Mouse (Mus musculus): ENCODE measurements around the gene Il23r. TPM values are rescaled to one million over a fixed set of nuclear protein-coding genes. Genes with fewer than 3 reads are reported as not detected.
A peak's percentile ranks its signal among the peaks of the same experiment; 100 is the strongest.

The Il23r gene
- polyA plus RNA-seq (2015; fragmentation: Nextera tagmentation; extraction: Ambion mirVana): 0.05 and 0.08 TPM in 2 replicates

DNA sequence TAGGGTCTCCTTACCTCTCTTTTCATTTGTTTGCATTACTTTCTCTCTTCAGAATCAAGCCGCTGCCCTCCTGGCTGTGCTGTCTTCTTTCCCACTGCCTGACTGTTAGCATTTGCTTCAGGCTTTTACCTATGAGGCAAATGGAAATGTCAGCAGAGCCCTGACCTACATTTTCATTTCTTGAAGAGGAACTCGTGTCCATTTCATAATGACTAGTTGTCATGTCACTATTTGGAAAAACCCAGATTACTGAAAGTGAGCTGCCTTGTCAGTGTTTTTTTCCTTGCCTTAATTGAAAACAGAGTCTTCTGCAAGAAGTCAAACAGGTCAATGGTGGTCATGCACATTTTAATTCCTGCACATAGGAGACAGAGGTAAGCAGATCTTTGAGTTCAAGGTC, at the start of gene Il23r:
TSS of gene Il23r (minus strand) at position 101 of the 400 bp plus-strand sequence.
- no peak within 1 kb of the TSS for H3K4me2 ChIP-seq (replicated peaks; ENCODE audit: low read depth)
- H3K9ac ChIP-seq (ENCODE audit: low read depth, low read length): no peak within 1 kb of the TSS
- TF ChIP-seq CTCF (IDR thresholded peaks at IDR 0.05; ENCODE audit: low read depth): no peak
- H3K36me3 ChIP-seq (ENCODE audit: control insufficient read depth, insufficient read depth): no peaks in the 10 kb centered on the region
- H3K4me1 ChIP-seq (replicated peaks; ENCODE audit: control insufficient read depth, insufficient read depth, low read length): no peaks in the 10 kb centered on the region
- no peak within 1 kb of the TSS for H3K27ac ChIP-seq (ENCODE audit: low read depth, low read length)
- H3K9me3 ChIP-seq (ENCODE audit: control insufficient read depth): no peaks in the 10 kb centered on the region
- ATAC-seq: no peak
- WGBS: 66% methylated on average over 2 of the region's 2 CpGs
- H3K4me3 ChIP-seq (ENCODE audit: low read depth, low read length): no peak within 1 kb of the TSS
- H3K27me3 ChIP-seq (replicated peaks; ENCODE audit: control insufficient read depth, insufficient read depth, low read length): no peaks in the 10 kb centered on the region

DNA sequence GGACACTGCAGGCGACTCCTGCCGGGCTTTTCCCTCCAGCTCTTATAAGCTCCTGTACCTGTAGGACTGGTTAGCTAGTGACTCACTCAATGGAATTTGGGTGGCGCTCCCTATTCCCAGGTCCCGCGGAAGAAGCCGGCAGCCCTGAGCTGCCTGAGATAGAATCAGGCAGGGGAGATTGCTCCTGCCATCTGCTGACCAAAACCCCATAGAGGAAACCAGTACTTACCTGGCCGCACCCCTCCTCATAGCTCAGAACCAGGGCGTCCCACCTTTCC, 44.1 kb upstream of the Il23r start, which contains the start of gene Tacstd2:
TSS of gene Tacstd2 (minus strand) at position 20 of the 278 bp plus-strand sequence.
- H3K9ac ChIP-seq (ENCODE audit: low read depth, low read length): no peak within 1 kb of the TSS
- peak within 1 kb of the TSS; percentile 59 for H3K4me2 ChIP-seq (replicated peaks; ENCODE audit: low read depth)
- 8% methylated on average over 8 of the region's 8 CpGs for WGBS
- no peaks in the 10 kb centered on the region for H3K9me3 ChIP-seq (ENCODE audit: control insufficient read depth)
- H3K4me3 ChIP-seq (ENCODE audit: low read depth, low read length): peak within 1 kb of the TSS; percentile 26
- ATAC-seq: no peak
- H3K4me1 ChIP-seq (replicated peaks; ENCODE audit: control insufficient read depth, insufficient read depth, low read length): no peaks in the 10 kb centered on the region; the same call in 1 of the 2 replicates
- H3K27me3 ChIP-seq (replicated peaks; ENCODE audit: control insufficient read depth, insufficient read depth, low read length): peaks cover 52% of the 10 kb centered on the region
- no peak within 1 kb of the TSS for H3K27ac ChIP-seq (ENCODE audit: low read depth, low read length)
- H3K36me3 ChIP-seq (ENCODE audit: control insufficient read depth, insufficient read depth): no peaks in the 10 kb centered on the region
- TF ChIP-seq CTCF (IDR thresholded peaks at IDR 0.05; ENCODE audit: low read depth): no peak

DNA sequence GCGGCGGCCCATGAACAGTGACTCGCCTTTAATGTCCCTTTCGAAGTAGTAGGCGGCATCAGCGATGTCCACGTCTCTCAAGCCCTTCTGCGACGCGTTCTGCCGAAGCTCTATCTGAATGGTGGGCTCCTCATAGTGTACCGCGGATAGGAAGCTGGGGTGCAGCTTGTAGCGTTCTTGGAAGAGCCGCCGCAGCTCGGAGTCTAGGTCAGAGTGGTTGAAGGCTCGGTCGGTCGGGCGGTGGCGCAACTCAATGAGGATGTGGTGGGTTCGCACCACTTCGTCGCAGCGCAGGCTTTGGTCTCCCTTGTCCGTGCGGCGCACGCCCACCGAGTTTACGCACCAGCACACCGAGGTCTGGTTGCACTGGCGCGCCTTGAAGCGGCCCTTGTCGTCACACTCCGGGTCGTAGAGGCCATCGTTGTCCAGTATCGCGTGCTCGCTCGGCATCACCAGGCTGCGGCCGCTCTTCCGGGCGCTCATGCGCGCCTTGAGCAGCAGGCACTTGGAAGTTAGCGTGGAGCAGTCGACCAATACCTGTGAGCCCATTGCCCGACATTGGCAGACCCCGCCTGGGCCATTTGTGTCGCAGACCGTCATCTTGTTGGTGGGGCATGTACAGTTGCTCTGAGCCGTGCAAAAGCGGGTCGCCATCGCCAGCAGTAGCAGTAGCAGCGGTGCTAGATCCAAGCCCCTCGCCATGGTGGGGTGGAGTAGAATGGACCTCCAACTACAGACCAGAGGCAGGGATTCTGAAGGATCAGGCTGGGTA, 43.5 kb upstream of the Il23r start:
- no peak for TF ChIP-seq CTCF (IDR thresholded peaks at IDR 0.05; ENCODE audit: low read depth)
- peak overlapping the region; percentile 26 for H3K4me3 ChIP-seq (ENCODE audit: low read depth, low read length)
- H3K4me2 ChIP-seq (replicated peaks; ENCODE audit: low read depth): peak overlapping the region; percentile 59
- no peaks in the 10 kb centered on the region for H3K9me3 ChIP-seq (ENCODE audit: control insufficient read depth)
- H3K27me3 ChIP-seq (replicated peaks; ENCODE audit: control insufficient read depth, insufficient read depth, low read length): peaks cover 52% of the 10 kb centered on the region
- H3K36me3 ChIP-seq (ENCODE audit: control insufficient read depth, insufficient read depth): no peaks in the 10 kb centered on the region
- H3K9ac ChIP-seq (ENCODE audit: low read depth, low read length): no peak overlapping the region
- H3K27ac ChIP-seq (ENCODE audit: low read depth, low read length): no peak overlapping the region
- WGBS: 1% methylated on average over 62 of the region's 62 CpGs
- ATAC-seq: peak; percentile 45; the same call in 1 of the 2 replicates
- no peaks in the 10 kb centered on the region; the same call in 1 of the 2 replicates for H3K4me1 ChIP-seq (replicated peaks; ENCODE audit: control insufficient read depth, insufficient read depth, low read length)

DNA sequence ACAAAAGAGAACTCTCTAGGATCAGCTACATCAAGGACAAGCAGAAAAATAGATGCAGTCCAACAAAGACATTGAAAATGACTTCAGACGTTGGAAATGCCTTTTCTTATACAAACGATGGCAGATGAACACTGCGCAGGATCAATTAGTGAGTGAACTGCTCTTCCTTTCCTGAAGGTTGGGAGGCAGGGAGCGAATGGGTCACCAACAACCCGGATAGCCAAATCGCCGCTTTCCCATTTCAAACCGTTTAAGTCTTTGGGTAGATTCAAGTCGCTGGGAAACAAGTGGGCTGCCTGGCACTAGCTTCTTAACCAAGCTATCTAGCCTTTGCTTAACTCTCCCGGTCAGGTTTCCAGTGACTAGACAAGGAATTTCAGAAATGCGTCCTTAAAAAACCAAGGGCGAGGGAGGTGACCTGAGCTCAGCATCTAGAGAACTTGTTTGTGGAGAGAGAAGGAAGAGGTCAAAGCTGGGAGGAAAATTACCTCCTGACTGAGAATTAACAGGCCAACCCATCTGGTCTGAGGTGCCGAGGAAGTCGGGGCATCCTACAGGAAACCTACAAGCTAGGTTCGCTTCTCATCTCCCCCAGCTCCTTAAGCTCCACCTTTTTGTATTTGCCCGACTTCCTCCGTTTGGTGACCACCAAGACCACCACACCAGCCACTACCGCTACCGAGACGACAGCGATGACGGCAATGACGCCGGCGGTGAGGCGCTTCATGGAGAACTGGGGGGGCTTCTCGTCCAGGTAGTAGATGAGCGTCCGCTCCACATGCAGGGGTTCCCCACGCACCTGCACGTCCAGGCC, 42.7 kb upstream of the Il23r start:
- Histone ChIP-seq H3K9ac (ENCODE audit: low read depth, low read length) (no peak overlapping the region), H3K4me1 (replicated peaks; ENCODE audit: control insufficient read depth, insufficient read depth, low read length) (no peaks in the 10 kb centered on the region; the same call in 1 of the 2 replicates), H3K4me2 (replicated peaks; ENCODE audit: low read depth) (peak overlapping the region; percentile 59), H3K27ac (ENCODE audit: low read depth, low read length) (no peak overlapping the region), H3K36me3 (ENCODE audit: control insufficient read depth, insufficient read depth) (no peaks in the 10 kb centered on the region), H3K4me3 (ENCODE audit: low read depth, low read length) (peak overlapping the region; percentile 26), H3K9me3 (ENCODE audit: control insufficient read depth) (no peaks in the 10 kb centered on the region), H3K27me3 (replicated peaks; ENCODE audit: control insufficient read depth, insufficient read depth, low read length) (peaks cover 52% of the 10 kb centered on the region)
- no peak for TF ChIP-seq CTCF (IDR thresholded peaks at IDR 0.05; ENCODE audit: low read depth)
- no peak for ATAC-seq
- 14% methylated on average over 31 of the region's 31 CpGs for WGBS

DNA sequence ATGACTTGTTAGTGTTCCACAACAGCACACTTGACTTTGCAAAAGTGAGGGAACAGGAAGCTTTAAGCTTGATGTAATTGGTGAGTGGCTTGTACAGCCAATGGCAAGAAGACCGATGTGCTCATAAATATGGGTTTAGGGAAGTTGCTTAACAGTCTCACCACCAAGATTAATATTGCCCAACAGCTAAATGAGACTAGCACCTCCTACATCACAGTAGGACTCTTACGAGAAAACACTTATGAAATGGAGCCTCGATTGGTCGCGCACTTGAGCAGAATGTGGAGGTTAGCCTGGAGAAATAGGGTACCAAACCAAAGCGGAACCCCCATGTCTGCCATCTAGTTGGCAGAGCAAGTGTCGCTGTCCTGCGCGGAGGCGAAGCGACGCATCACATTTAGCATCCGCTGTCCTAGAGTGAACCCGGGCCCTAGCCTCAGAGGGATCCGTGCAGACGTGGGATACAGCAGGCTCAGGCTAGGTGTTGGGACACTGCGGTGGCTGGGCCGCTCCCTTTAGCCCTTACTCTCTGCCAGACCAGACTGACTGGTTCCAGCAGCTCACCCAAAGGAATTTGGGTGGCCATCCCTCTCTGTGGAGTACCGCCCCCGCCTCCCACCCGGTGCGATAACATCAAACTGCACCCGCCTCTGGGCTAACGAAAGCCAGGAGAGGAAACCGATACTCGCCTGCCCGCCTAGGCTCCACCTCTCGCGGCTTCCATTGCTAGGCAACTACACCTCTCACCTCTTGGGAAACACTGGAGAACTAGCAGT, 41.2 kb upstream of the Il23r start:
- ATAC-seq: no peak
- Histone ChIP-seq H3K4me1 (replicated peaks; ENCODE audit: control insufficient read depth, insufficient read depth, low read length) (no peaks in the 10 kb centered on the region; the same call in 1 of the 2 replicates), H3K4me3 (ENCODE audit: low read depth, low read length) (no peak overlapping the region), H3K9me3 (ENCODE audit: control insufficient read depth) (no peaks in the 10 kb centered on the region), H3K9ac (ENCODE audit: low read depth, low read length) (no peak overlapping the region), H3K4me2 (replicated peaks; ENCODE audit: low read depth) (peak overlapping the region; percentile 38), H3K36me3 (ENCODE audit: control insufficient read depth, insufficient read depth) (no peaks in the 10 kb centered on the region), H3K27me3 (replicated peaks; ENCODE audit: control insufficient read depth, insufficient read depth, low read length) (peaks cover 52% of the 10 kb centered on the region), H3K27ac (ENCODE audit: low read depth, low read length) (no peak overlapping the region)
- TF ChIP-seq CTCF (IDR thresholded peaks at IDR 0.05; ENCODE audit: low read depth): no peak
- 11% methylated on average over 29 of the region's 29 CpGs for WGBS

DNA sequence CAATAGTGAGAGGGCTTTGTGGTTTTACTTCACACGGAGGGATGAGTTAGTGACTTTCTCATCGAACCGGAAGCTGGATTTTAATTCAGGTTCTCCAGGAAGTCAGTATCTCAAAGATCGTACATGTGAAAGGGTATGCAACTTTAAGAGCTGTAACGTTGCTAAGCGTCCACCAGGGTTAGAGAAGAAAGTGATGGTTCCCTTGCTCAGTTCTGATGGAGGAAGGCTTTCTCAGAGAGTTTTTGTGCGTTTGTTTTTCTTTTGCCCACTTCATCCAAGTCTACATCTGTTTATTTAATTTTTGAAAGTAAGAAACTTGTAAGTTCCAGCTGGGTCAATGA, 40.1 kb upstream of the Il23r start:
- no peaks in the 10 kb centered on the region for H3K36me3 ChIP-seq (ENCODE audit: control insufficient read depth, insufficient read depth)
- WGBS: 66% methylated on average over 7 of the region's 7 CpGs

More for the DNA sequence above, 40.1 kb upstream of the Il23r start:
- 0 out of 2 replicates have a peak, but pooled peaks have one; percentile 5 for TF ChIP-seq CTCF (IDR thresholded peaks at IDR 0.05; ENCODE audit: low read depth)
- Histone ChIP-seq H3K4me1 (replicated peaks; ENCODE audit: control insufficient read depth, insufficient read depth, low read length) (no peaks in the 10 kb centered on the region; the same call in 1 of the 2 replicates), H3K4me3 (ENCODE audit: low read depth, low read length) (no peak overlapping the region), H3K27ac (ENCODE audit: low read depth, low read length) (no peak overlapping the region), H3K4me2 (replicated peaks; ENCODE audit: low read depth) (no peak overlapping the region), H3K9ac (ENCODE audit: low read depth, low read length) (no peak overlapping the region), H3K9me3 (ENCODE audit: control insufficient read depth) (no peaks in the 10 kb centered on the region), H3K27me3 (replicated peaks; ENCODE audit: control insufficient read depth, insufficient read depth, low read length) (peaks cover 45% of the 10 kb centered on the region)
- ATAC-seq: no peak

Data from intestine, postnatal 0 days (tissue).